Mouse (Mus musculus) thymus, postnatal 25 days (tissue): Measurements from ENCODE around the gene Defb22.
A peak's percentile ranks its signal among the peaks of the same experiment; 100 is the strongest.

Experiments used
- DNase-seq: peaks from one replicate; pipeline ENCODE4 v3.0.0; 2022

Defb22 gene

GRCm38 (mm10) chr2:152490038-152490437 is at the start of gene Defb22:
TSS of gene Defb22 (minus strand) at chr2:152490138.
- DNase-seq = no peak

GRCm38 (mm10) chr2:152517981-152518380 is 28.0 kb upstream of the Defb22 start, which contains the start of gene Defb28:
TSS of gene Defb28 (plus strand) at chr2:152518255.
- DNase-seq = no peak

- DNase-seq = no peak
These were observed 26.1 kb upstream of the Defb22 start for GRCm38 (mm10) chr2:152516084-152516483.

GRCm38 (mm10) chr2:152511592-152511991 is 21.7 kb upstream of the Defb22 start, which contains the start of gene Defb26:
TSS of gene Defb26 (minus strand) at chr2:152511692.
- no peak for DNase-seq

- DNase-seq = no peak
These were observed 14.0 kb upstream of the Defb22 start for GRCm38 (mm10) chr2:152503950-152504349.

GRCm38 (mm10) chr2:152500863-152501229 is 10.9 kb upstream of the Defb22 start:
- no peak for DNase-seq

GRCm38 (mm10) chr2:152500204-152500862 is 10.4 kb upstream of the Defb22 start:
- no peak for DNase-seq

- no peak for DNase-seq
These were observed 8.1 kb upstream of the Defb22 start for GRCm38 (mm10) chr2:152498020-152498419.

- no peak for DNase-seq
These were observed 3.2 kb upstream of the Defb22 start for GRCm38 (mm10) chr2:152493151-152493550.

GRCm38 (mm10) chr2:152487024-152487423 is 2.9 kb downstream of the Defb22 start:
- DNase-seq = no peak

GRCm38 (mm10) chr2:152481726-152482125 is 8.2 kb downstream of the Defb22 start:
- no peak for DNase-seq

GRCm38 (mm10) chr2:152480881-152481280 is 9.1 kb downstream of the Defb22 start:
- DNase-seq = no peak

GRCm38 (mm10) chr2:152476763-152477162 is 13.2 kb downstream of the Defb22 start, which contains the start of gene Defb20:
TSS of gene Defb20 (plus strand) at chr2:152477063.
- no peak for DNase-seq

- DNase-seq = no peak
These were observed 17.5 kb downstream of the Defb22 start for GRCm38 (mm10) chr2:152472434-152472833.

GRCm38 (mm10) chr2:152470973-152471372 is 19.0 kb downstream of the Defb22 start:
- peak; percentile 11 for DNase-seq

- DNase-seq = no peak
These were observed 25.3 kb downstream of the Defb22 start, which contains the start of gene Defb23 for GRCm38 (mm10) chr2:152464570-152465150. TSS of gene Defb23 (minus strand) at chr2:152464620.

- DNase-seq = no peak
These were observed 30.7 kb downstream of the Defb22 start for GRCm38 (mm10) chr2:152459241-152459640.

GRCm38 (mm10) chr2:152452101-152452781 is 37.7 kb downstream of the Defb22 start:
- DNase-seq = no peak

GRCm38 (mm10) chr2:152450241-152450640 is 39.7 kb downstream of the Defb22 start:
- peak; percentile 46 for DNase-seq

- no peak for DNase-seq
These were observed 42.5 kb downstream of the Defb22 start for GRCm38 (mm10) chr2:152447461-152447860.

GRCm38 (mm10) chr2:152446642-152447041 is 43.3 kb downstream of the Defb22 start:
- DNase-seq = no peak

GRCm38 (mm10) chr2:152443281-152443680 is 46.7 kb downstream of the Defb22 start:
- DNase-seq = no peak

GRCm38 (mm10) chr2:152442322-152442721 is 47.6 kb downstream of the Defb22 start:
- no peak for DNase-seq

- no peak for DNase-seq
These were observed 50.1 kb downstream of the Defb22 start for GRCm38 (mm10) chr2:152439833-152440232.
